Comparison of ENCODE assay signal across 10 mouse cellular contexts in the genomic region with DNA sequence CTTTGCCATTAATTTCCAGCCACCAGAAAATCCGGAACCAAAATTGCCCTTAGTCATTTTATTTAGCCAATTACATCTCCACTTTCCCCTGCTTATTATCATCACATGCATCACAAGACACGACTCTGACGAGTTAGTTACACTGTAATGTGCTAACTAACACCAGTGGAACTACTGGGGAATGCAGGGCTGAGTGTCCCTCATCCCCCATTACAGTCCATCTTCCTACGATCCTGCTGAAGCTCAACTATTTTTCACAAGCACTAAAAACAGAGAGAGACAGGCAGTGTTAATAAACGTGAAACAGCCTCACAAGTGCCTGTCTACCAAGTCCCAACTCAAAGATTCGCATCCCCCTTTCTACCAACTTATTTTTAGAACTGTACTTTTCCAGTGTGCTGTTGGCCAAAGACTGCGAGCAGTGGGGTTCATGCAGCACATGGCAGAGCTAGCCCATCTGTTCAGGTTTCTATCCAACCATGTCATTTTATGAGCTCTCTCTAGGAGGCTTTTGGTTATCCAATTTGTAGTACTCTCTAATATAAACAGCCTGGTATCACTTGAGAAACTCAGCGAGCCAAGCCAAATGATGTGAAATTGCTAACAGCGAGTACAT.
A peak's percentile ranks its signal among the peaks of the same experiment; 100 is the strongest.
DNase-seq lines count a peak whose midpoint lies in the region; TF ChIP-seq lines count a peak whose summit lies in the region.
"Had no signal": no experiment of that assay in that cellular context is flagged by ENCODE, and none has a peak within 500 bp of the region (broad histone marks: within the 10 kb centered on the region; RNA-seq: fewer than 3 reads in every experiment).

No protein-coding gene starts in this region.

- H3K27ac ChIP-seq in left cerebral cortex, adult 2 months, result no peak overlapping the region
- H3K27ac ChIP-seq: liver, embryonic 15.5 days had no signal

- DNase-seq in adrenal gland, adult 2 months, result peak; percentile 1
- no peak for DNase-seq in adrenal gland, postnatal 10 days
- peak; percentile 11 to 21 for DNase-seq in left cerebral cortex, postnatal 36 days (ENCODE audit: low spot score in 2 of 2)
- no peak for DNase-seq in left cerebral cortex, adult 2 months (ENCODE audit: extremely low spot score in 1 of 2, low spot score in 2 of 2)
- peak; percentile 78 to 81 for DNase-seq in cerebellum, postnatal 25 days
- DNase-seq in left cerebral cortex, postnatal 4 days, result peak; percentile 40
- no peak for DNase-seq in testis, postnatal 14 days (ENCODE audit: low spot score)
- DNase-seq in heart, postnatal 10 days, result no peak
- DNase-seq: retina, postnatal 1 day had no signal

- no peak for TF ChIP-seq CTCF in left cerebral cortex, adult 2 months (IDR thresholded peaks at IDR 0.05)

- intact Hi-C loops in left cerebral cortex, postnatal 36 days (cut with DNase I), result no loop called here
- intact Hi-C loops in left cerebral cortex, adult 2 months (cut with DNase I), result no loop called here
- intact Hi-C loops in left cerebral cortex, postnatal 4 days (cut with DNase I), result no loop called here
- intact Hi-C loops in heart, postnatal 10 days (cut with DNase I), result no loop called here

- H3K4me3 ChIP-seq in left cerebral cortex, adult 2 months, result no peak overlapping the region
- H3K4me3 ChIP-seq: liver, embryonic 15.5 days had no signal

Comparison
In these comparisons a context has a peak if more than half of its experiments do, and no peak if none do; other contexts are left out.
1. DNase-seq: peak in adrenal gland, adult 2 months (single experiment), left cerebral cortex, postnatal 36 days (2 of 2), cerebellum, postnatal 25 days (2 of 2) and left cerebral cortex, postnatal 4 days (single experiment); none in adrenal gland, postnatal 10 days (single experiment), left cerebral cortex, adult 2 months (0 of 2), testis, postnatal 14 days (single experiment) and heart, postnatal 10 days (0 of 2).